Mouse (Mus musculus): ENCODE results near the gene Hmbs.

GRCm38 (mm10) chr9:44319887-44320798, 23.9 kb downstream of the Hmbs start, which contains the start of gene C2cd2l:
- TF ChIP-seq CTCF (IDR thresholded peaks at IDR 0.05; ENCODE audit: borderline replicate concordance, extremely low read depth, insufficient read depth, insufficient read length) (no peak), POLR2A (IDR thresholded peaks at IDR 0.05; ENCODE audit: borderline replicate concordance, extremely low read depth, insufficient read depth, insufficient read length, poor library complexity, severe bottlenecking) (peak; percentile 70; the same call in 1 of the 2 replicates)

Data from brain, embryonic 14.5 days (tissue).